Mouse (Mus musculus): ENCODE results near the gene Cd248. TPM values are rescaled to one million over a fixed set of nuclear protein-coding genes. Genes with fewer than 3 reads are reported as not detected.
A peak's percentile ranks its signal among the peaks of the same experiment; 100 is the strongest.

The Cd248 gene
- polyA plus RNA-seq, 1 experiment from 2014 or later = 47.7 TPM

GRCm38 (mm10) chr19:5069486-5069885 is 1.6 kb downstream of the Cd248 start:
- peak overlapping the region; percentile 90 for H3K4me2 ChIP-seq (replicated peaks)
- H3K27ac ChIP-seq = no peak overlapping the region
- peaks cover 64% of the 10 kb centered on the region for H3K4me1 ChIP-seq (replicated peaks)
- ATAC-seq = no peak
- H3K9ac ChIP-seq = no peak overlapping the region; the same call in 1 of the 2 replicates
- no peaks in the 10 kb centered on the region for H3K9me3 ChIP-seq
- peaks cover 21% of the 10 kb centered on the region for H3K27me3 ChIP-seq (replicated peaks)
- H3K4me3 ChIP-seq (replicated peaks) = peak overlapping the region; percentile 55
- no peaks in the 10 kb centered on the region for H3K36me3 ChIP-seq
- WGBS = 75% methylated on average over 5 of the region's 5 CpGs

GRCm38 (mm10) chr19:5069978-5070377 is 2.1 kb downstream of the Cd248 start:
- ATAC-seq = no peak
- peaks cover 62% of the 10 kb centered on the region for H3K4me1 ChIP-seq (replicated peaks)
- H3K27ac ChIP-seq = peak overlapping the region; percentile 88; the same call in 1 of the 2 replicates
- H3K4me2 ChIP-seq (replicated peaks) = peak overlapping the region; percentile 90
- 70% methylated on average over 7 of the region's 7 CpGs for WGBS
- peaks cover 21% of the 10 kb centered on the region for H3K27me3 ChIP-seq (replicated peaks)
- H3K9ac ChIP-seq = peak overlapping the region; percentile 28
- no peaks in the 10 kb centered on the region for H3K36me3 ChIP-seq
- no peaks in the 10 kb centered on the region for H3K9me3 ChIP-seq
- H3K4me3 ChIP-seq (replicated peaks) = peak overlapping the region; percentile 55

- peaks cover 57% of the 10 kb centered on the region for H3K4me1 ChIP-seq (replicated peaks)
- peak overlapping the region; percentile 48 for H3K9ac ChIP-seq
- H3K36me3 ChIP-seq = no peaks in the 10 kb centered on the region
- H3K27me3 ChIP-seq (replicated peaks) = peaks cover 21% of the 10 kb centered on the region
- WGBS = 9% methylated on average over 11 of the region's 11 CpGs
- peak overlapping the region; percentile 55 for H3K4me3 ChIP-seq (replicated peaks)
- ATAC-seq = no peak
- peak overlapping the region; percentile 88 for H3K27ac ChIP-seq
- peak overlapping the region; percentile 90 for H3K4me2 ChIP-seq (replicated peaks)
- H3K9me3 ChIP-seq = no peaks in the 10 kb centered on the region
These were observed 3.2 kb downstream of the Cd248 start for GRCm38 (mm10) chr19:5071077-5071476.

- Histone ChIP-seq H3K4me3 (replicated peaks) (peak overlapping the region; percentile 55), H3K4me2 (replicated peaks) (peak overlapping the region; percentile 90), H3K9ac (peak overlapping the region; percentile 48), H3K4me1 (replicated peaks) (peaks cover 56% of the 10 kb centered on the region), H3K36me3 (no peaks in the 10 kb centered on the region), H3K27ac (peak overlapping the region; percentile 88), H3K9me3 (no peaks in the 10 kb centered on the region), H3K27me3 (replicated peaks) (peaks cover 21% of the 10 kb centered on the region)
- ATAC-seq = peak; percentile 90
- WGBS = 2% methylated on average over 40 of the region's 40 CpGs
These were observed 3.9 kb downstream of the Cd248 start for GRCm38 (mm10) chr19:5071545-5072369.

GRCm38 (mm10) chr19:5072389-5073019 is 4.6 kb downstream of the Cd248 start:
- Histone ChIP-seq H3K27me3 (replicated peaks) (peaks cover 21% of the 10 kb centered on the region), H3K9ac (no peak overlapping the region), H3K36me3 (no peaks in the 10 kb centered on the region), H3K4me3 (replicated peaks) (peak overlapping the region; percentile 55), H3K4me2 (replicated peaks) (peak overlapping the region; percentile 90), H3K27ac (peak overlapping the region; percentile 88), H3K4me1 (replicated peaks) (peaks cover 49% of the 10 kb centered on the region), H3K9me3 (no peaks in the 10 kb centered on the region)
- WGBS = 2% methylated on average over 20 of the region's 20 CpGs
- peak; percentile 36 for ATAC-seq

- Histone ChIP-seq H3K27ac (no peak overlapping the region; the same call in 1 of the 2 replicates), H3K9me3 (no peaks in the 10 kb centered on the region), H3K4me2 (replicated peaks) (peak overlapping the region; percentile 90), H3K36me3 (no peaks in the 10 kb centered on the region), H3K9ac (no peak overlapping the region), H3K27me3 (replicated peaks) (peaks cover 18% of the 10 kb centered on the region), H3K4me1 (replicated peaks) (peaks cover 45% of the 10 kb centered on the region), H3K4me3 (replicated peaks) (peak overlapping the region; percentile 55)
- no peak; the same call in 1 of the 2 replicates for ATAC-seq
- 2% methylated on average over 15 of the region's 15 CpGs for WGBS
These were observed 5.2 kb downstream of the Cd248 start for GRCm38 (mm10) chr19:5073028-5073427.

- Histone ChIP-seq H3K27me3 (replicated peaks) (peaks cover 13% of the 10 kb centered on the region), H3K9me3 (no peaks in the 10 kb centered on the region), H3K27ac (no peak overlapping the region), H3K36me3 (no peaks in the 10 kb centered on the region), H3K4me2 (replicated peaks) (no peak overlapping the region), H3K4me1 (replicated peaks) (peaks cover 41% of the 10 kb centered on the region), H3K4me3 (replicated peaks) (no peak overlapping the region), H3K9ac (no peak overlapping the region)
- WGBS = 22% methylated on average over 5 of the region's 5 CpGs
- ATAC-seq = no peak
These were observed 5.6 kb downstream of the Cd248 start for GRCm38 (mm10) chr19:5073518-5073917.

- no peaks in the 10 kb centered on the region for H3K4me1 ChIP-seq (replicated peaks)
- 95% methylated on average over 1 of the region's 1 CpGs for WGBS
- H3K36me3 ChIP-seq = no peaks in the 10 kb centered on the region
- H3K9ac ChIP-seq = no peak overlapping the region
- peaks cover 41% of the 10 kb centered on the region for H3K27me3 ChIP-seq (replicated peaks)
- no peaks in the 10 kb centered on the region for H3K9me3 ChIP-seq
- no peak overlapping the region for H3K4me3 ChIP-seq (replicated peaks)
- no peak overlapping the region for H3K4me2 ChIP-seq (replicated peaks)
- no peak for ATAC-seq
- H3K27ac ChIP-seq = no peak overlapping the region
These were observed 11.4 kb downstream of the Cd248 start for GRCm38 (mm10) chr19:5079279-5079678.

- H3K27me3 ChIP-seq (replicated peaks) = peaks cover 63% of the 10 kb centered on the region
- no peaks in the 10 kb centered on the region for H3K36me3 ChIP-seq
- peaks cover 6% of the 10 kb centered on the region; the same call in 1 of the 2 replicates for H3K4me1 ChIP-seq (replicated peaks)
- H3K9ac ChIP-seq = no peak overlapping the region
- H3K4me2 ChIP-seq (replicated peaks) = no peak overlapping the region
- H3K4me3 ChIP-seq (replicated peaks) = no peak overlapping the region
- ATAC-seq = no peak
- 54% methylated on average over 18 of the region's 18 CpGs for WGBS
- H3K27ac ChIP-seq = no peak overlapping the region
- no peaks in the 10 kb centered on the region for H3K9me3 ChIP-seq
These were observed 14.1 kb downstream of the Cd248 start for GRCm38 (mm10) chr19:5082005-5082404.

- H3K9me3 ChIP-seq = no peaks in the 10 kb centered on the region
- no peak for ATAC-seq
- WGBS = 62% methylated on average over 24 of the region's 24 CpGs
These were observed 14.7 kb downstream of the Cd248 start for GRCm38 (mm10) chr19:5082596-5082995.

GRCm38 (mm10) chr19:5083961-5084833 is 16.3 kb downstream of the Cd248 start:
- Histone ChIP-seq H3K27ac (no peak overlapping the region), H3K9me3 (no peaks in the 10 kb centered on the region), H3K36me3 (no peaks in the 10 kb centered on the region), H3K4me2 (replicated peaks) (peak overlapping the region; percentile 89; the same call in 1 of the 2 replicates), H3K27me3 (replicated peaks) (peaks cover 63% of the 10 kb centered on the region), H3K4me3 (replicated peaks) (peak overlapping the region; percentile 48; the same call in 1 of the 2 replicates), H3K9ac (no peak overlapping the region), H3K4me1 (replicated peaks) (peaks cover 17% of the 10 kb centered on the region)
- WGBS = 63% methylated on average over 3 of the region's 3 CpGs
- no peak for ATAC-seq

More at GRCm38 (mm10) chr19:5082596-5082995, 14.7 kb downstream of the Cd248 start:
- H3K4me2 ChIP-seq (replicated peaks) = no peak overlapping the region
- peaks cover 11% of the 10 kb centered on the region; the same call in 1 of the 2 replicates for H3K4me1 ChIP-seq (replicated peaks)
- H3K27me3 ChIP-seq (replicated peaks) = peaks cover 63% of the 10 kb centered on the region
- no peak overlapping the region for H3K27ac ChIP-seq
- no peaks in the 10 kb centered on the region for H3K36me3 ChIP-seq
- no peak overlapping the region for H3K4me3 ChIP-seq (replicated peaks)
- H3K9ac ChIP-seq = no peak overlapping the region

- 3% methylated on average over 15 of the region's 15 CpGs for WGBS
- Histone ChIP-seq H3K27me3 (replicated peaks) (peaks cover 63% of the 10 kb centered on the region), H3K36me3 (peaks cover 2% of the 10 kb centered on the region; the same call in 1 of the 2 replicates), H3K4me1 (replicated peaks) (peaks cover 23% of the 10 kb centered on the region), H3K4me2 (replicated peaks) (peak overlapping the region; percentile 89), H3K9me3 (no peaks in the 10 kb centered on the region), H3K27ac (no peak overlapping the region), H3K9ac (peak overlapping the region; percentile 47; the same call in 1 of the 2 replicates), H3K4me3 (replicated peaks) (peak overlapping the region; percentile 48)
- ATAC-seq = no peak
These were observed 16.9 kb downstream of the Cd248 start for GRCm38 (mm10) chr19:5084834-5085144.
